Mouse (Mus musculus) monocyte, adult 2 months (primary cell): ENCODE measurements at regions not wholly inside any gene's neighbourhood (a gene's known extent, or its start where the extent isn't known, plus 50 kb on each side); places are given as distances from the start of the nearest gene placed in this dataset.
A peak's percentile ranks its signal among the peaks of the same experiment; 100 is the strongest.

Source experiments
- DNase-seq, 2 experiments: peaks; one replicate each; pipeline ENCODE4 v3.0.0; 2022; ENCODE audit warnings: low spot score in 2 of 2, low read depth in 1 of 2

GRCm38 (mm10) chr4:95212561-95212960, 160.5 kb upstream of the Jun start:
- DNase-seq = no peak

- DNase-seq = no peak
These were observed 161.0 kb upstream of the Jun start for GRCm38 (mm10) chr4:95213026-95213425.

GRCm38 (mm10) chr4:95214026-95214425, 162.0 kb upstream of the Jun start:
- DNase-seq = no peak

- no peak for DNase-seq
These were observed 163.2 kb upstream of the Jun start for GRCm38 (mm10) chr4:95215187-95215586.

- peak; percentile 27 to 62 for DNase-seq
These were observed 178.4 kb upstream of the Jun start for GRCm38 (mm10) chr4:95230461-95230860.

- no peak for DNase-seq
These were observed 181.0 kb upstream of the Jun start for GRCm38 (mm10) chr4:95233034-95233433.

- DNase-seq = no peak
These were observed 182.1 kb upstream of the Jun start for GRCm38 (mm10) chr4:95234030-95234555.

GRCm38 (mm10) chr4:95247977-95248376, 196.0 kb upstream of the Jun start:
- DNase-seq = no peak

- DNase-seq = no peak
These were observed 197.0 kb upstream of the Jun start for GRCm38 (mm10) chr4:95249031-95249430.

- DNase-seq = no peak
These were observed 198.1 kb upstream of the Jun start for GRCm38 (mm10) chr4:95250083-95250482.

- no peak for DNase-seq
These were observed 217.7 kb upstream of the Jun start for GRCm38 (mm10) chr4:95269766-95270165.

GRCm38 (mm10) chr4:95270389-95270788, 218.4 kb upstream of the Jun start:
- DNase-seq = no peak

- DNase-seq = no peak
These were observed 224.2 kb upstream of the Jun start for GRCm38 (mm10) chr4:95276231-95276630.

- DNase-seq = no peak
These were observed 226.1 kb upstream of the Jun start for GRCm38 (mm10) chr4:95277989-95278713.

- DNase-seq = no peak
These were observed 226.7 kb upstream of the Jun start for GRCm38 (mm10) chr4:95278714-95279095.

- DNase-seq = no peak
These were observed 227.2 kb upstream of the Jun start for GRCm38 (mm10) chr4:95279200-95279599.

GRCm38 (mm10) chr4:95282083-95282482, 230.1 kb upstream of the Jun start:
- DNase-seq = no peak

GRCm38 (mm10) chr4:95283789-95284188, 231.8 kb upstream of the Jun start:
- no peak for DNase-seq

GRCm38 (mm10) chr4:95284192-95284591, 232.2 kb upstream of the Jun start:
- no peak for DNase-seq

GRCm38 (mm10) chr4:95284696-95285095, 232.7 kb upstream of the Jun start:
- no peak for DNase-seq

GRCm38 (mm10) chr4:95290321-95290720, 238.3 kb upstream of the Jun start:
- DNase-seq = no peak

GRCm38 (mm10) chr4:95294110-95294509, 242.1 kb upstream of the Jun start:
- DNase-seq = no peak

- DNase-seq = no peak
These were observed 249.9 kb upstream of the Jun start for GRCm38 (mm10) chr4:95301907-95302306.
